Comparison of ENCODE assay signal across 19 mouse cellular contexts in genomic region chr8:124395392-124395791, GRCm38 (mm10). TPM values are rescaled to one million over a fixed set of nuclear protein-coding genes. Genes with fewer than 3 reads are reported as not detected.
DNase-seq lines count a peak whose midpoint lies in the region; ATAC-seq and TF ChIP-seq lines count a peak whose summit lies in the region.
"Had no signal": no experiment of that assay in that cellular context is flagged by ENCODE, and none has a peak within 500 bp of the region (broad histone marks: within the 10 kb centered on the region; RNA-seq: fewer than 3 reads in every experiment).

No protein-coding gene starts in this region.

- TF ChIP-seq POLR2A in lung, adult 2 months (IDR thresholded peaks at IDR 0.05; ENCODE audit: borderline replicate concordance, extremely low read depth, low read depth, low read length): no peak

- no peak overlapping the region for H3K4me2 ChIP-seq in lung, embryonic 14.5 days
- no peak overlapping the region for H3K4me2 ChIP-seq in midbrain, embryonic 11.5 days
- H3K4me2 ChIP-seq in midbrain, embryonic 16.5 days (ENCODE audit: low read length): no peak overlapping the region
- no peak overlapping the region for H3K4me2 ChIP-seq in intestine, embryonic 16.5 days (ENCODE audit: low read depth, low read length)
- no peak overlapping the region for H3K4me2 ChIP-seq in stomach, postnatal 0 days (replicated peaks; ENCODE audit: low read depth)
- no peak overlapping the region for H3K4me2 ChIP-seq in liver, embryonic 11.5 days
- H3K4me2 ChIP-seq: embryonic facial prominence, embryonic 15.5 days; heart, embryonic 12.5 days had no signal

- ATAC-seq in lung, embryonic 14.5 days (ENCODE audit: insufficient read depth): peak; percentile 35; the same call in 1 of the 2 replicates
- ATAC-seq in midbrain, embryonic 11.5 days (ENCODE audit: low FRiP score): no peak
- ATAC-seq in midbrain, embryonic 16.5 days: no peak
- no peak for ATAC-seq in intestine, embryonic 16.5 days
- no peak for ATAC-seq in stomach, postnatal 0 days (ENCODE audit: low FRiP score, low TSS enrichment)
- ATAC-seq in liver, embryonic 11.5 days (replicated peaks; ENCODE audit: low FRiP score): no peak
- ATAC-seq: forebrain, embryonic 14.5 days had no signal

- peak; percentile 58 for DNase-seq in lung, embryonic 14.5 days
- DNase-seq in lung, adult 2 months: no peak
- peak; percentile 64 for DNase-seq in midbrain, embryonic 11.5 days (ENCODE audit: low spot score, missing footprints)
- DNase-seq in stomach, postnatal 0 days (ENCODE audit: low spot score): no peak
- no peak for DNase-seq in urinary bladder, adult 18-20 months (ENCODE audit: low spot score in 2 of 2)
- no peak for DNase-seq in liver, embryonic 11.5 days (ENCODE audit: low spot score)
- DNase-seq: adrenal gland, adult 2 months; adrenal gland, postnatal 25 days; cerebellum, adult 2 months; embryo, embryonic 11 days; gastrocnemius, adult 2 months; gastrocnemius, postnatal 25 days had no signal

- H3K27me3 ChIP-seq in lung, embryonic 14.5 days (ENCODE audit: insufficient read depth, low read length): no peaks in the 10 kb centered on the region
- H3K27me3 ChIP-seq in midbrain, embryonic 11.5 days (ENCODE audit: control insufficient read depth, insufficient read depth, low read length): no peaks in the 10 kb centered on the region
- no peaks in the 10 kb centered on the region for H3K27me3 ChIP-seq in midbrain, embryonic 16.5 days (ENCODE audit: control insufficient read depth, insufficient read depth, low read depth, low read length)
- H3K27me3 ChIP-seq in intestine, embryonic 16.5 days (replicated peaks; ENCODE audit: control insufficient read depth, insufficient read depth, low read length): no peaks in the 10 kb centered on the region
- H3K27me3 ChIP-seq in stomach, postnatal 0 days (ENCODE audit: control insufficient read depth, insufficient read depth, low read length): no peaks in the 10 kb centered on the region
- H3K27me3 ChIP-seq in liver, embryonic 11.5 days (replicated peaks; ENCODE audit: control insufficient read depth, insufficient read depth, low read length): no peaks in the 10 kb centered on the region
- H3K27me3 ChIP-seq: embryonic facial prominence, embryonic 15.5 days; heart, embryonic 12.5 days had no signal

- no peak overlapping the region for H3K4me3 ChIP-seq in lung, embryonic 14.5 days (ENCODE audit: low read depth, low read length)
- H3K4me3 ChIP-seq in lung, adult 2 months (replicated peaks; ENCODE audit: extremely low read depth, low read depth, low read length): no peak overlapping the region
- H3K4me3 ChIP-seq in midbrain, embryonic 11.5 days (ENCODE audit: low read depth, low read length): no peak overlapping the region
- no peak overlapping the region for H3K4me3 ChIP-seq in midbrain, embryonic 16.5 days (ENCODE audit: low read depth, low read length)
- H3K4me3 ChIP-seq in intestine, embryonic 16.5 days (ENCODE audit: low read length): no peak overlapping the region
- no peak overlapping the region for H3K4me3 ChIP-seq in stomach, postnatal 0 days (ENCODE audit: low read depth, low read length)
- H3K4me3 ChIP-seq in liver, embryonic 11.5 days (ENCODE audit: low read depth, low read length): no peak overlapping the region
- H3K4me3 ChIP-seq: embryonic facial prominence, embryonic 15.5 days; erythroblast, embryonic 14.5 days; forebrain, embryonic 10.5 days; gastrocnemius, adult 2 months; heart, embryonic 12.5 days had no signal

- H3K4me1 ChIP-seq in lung, embryonic 14.5 days (ENCODE audit: insufficient read depth): peaks cover 9% of the 10 kb centered on the region; the same call in 1 of the 2 replicates
- no peaks in the 10 kb centered on the region for H3K4me1 ChIP-seq in lung, adult 2 months (ENCODE audit: control insufficient read depth, insufficient read depth, low read length)
- no peaks in the 10 kb centered on the region for H3K4me1 ChIP-seq in midbrain, embryonic 11.5 days (ENCODE audit: control insufficient read depth, insufficient read depth, low read length)
- H3K4me1 ChIP-seq in midbrain, embryonic 16.5 days (ENCODE audit: control insufficient read depth, insufficient read depth, low read length): peaks cover 2% of the 10 kb centered on the region; the same call in 1 of the 2 replicates
- peaks cover 25% of the 10 kb centered on the region for H3K4me1 ChIP-seq in intestine, embryonic 16.5 days (ENCODE audit: control insufficient read depth, insufficient read depth, low read length)
- no peaks in the 10 kb centered on the region for H3K4me1 ChIP-seq in stomach, postnatal 0 days (replicated peaks; ENCODE audit: control insufficient read depth, insufficient read depth)
- no peaks in the 10 kb centered on the region for H3K4me1 ChIP-seq in liver, embryonic 11.5 days (replicated peaks; ENCODE audit: control insufficient read depth, insufficient read depth, low read length)

- WGBS in lung, embryonic 14.5 days: 39% methylated on average over 7 of the region's 7 CpGs
- WGBS in lung, adult 2 months: 43% methylated on average over 7 of the region's 7 CpGs
- 85% methylated on average over 7 of the region's 7 CpGs for WGBS in midbrain, embryonic 11.5 days
- WGBS in midbrain, embryonic 16.5 days: 84% methylated on average over 7 of the region's 7 CpGs
- 47% methylated on average over 7 of the region's 7 CpGs for WGBS in intestine, embryonic 16.5 days
- WGBS in stomach, postnatal 0 days: 39% methylated on average over 7 of the region's 7 CpGs
- 75% methylated on average over 7 of the region's 7 CpGs for WGBS in liver, embryonic 11.5 days

- TF ChIP-seq EP300 in stomach, postnatal 0 days (optimal IDR thresholded peaks at IDR 0.05): no peak

- H3K9me3 ChIP-seq in lung, embryonic 14.5 days (ENCODE audit: low read depth, low read length): no peaks in the 10 kb centered on the region
- no peaks in the 10 kb centered on the region for H3K9me3 ChIP-seq in midbrain, embryonic 11.5 days (ENCODE audit: control insufficient read depth, low read length)
- no peaks in the 10 kb centered on the region for H3K9me3 ChIP-seq in midbrain, embryonic 16.5 days (replicated peaks; ENCODE audit: control insufficient read depth, low read length, poor library complexity, severe bottlenecking)
- H3K9me3 ChIP-seq in intestine, embryonic 16.5 days (ENCODE audit: control insufficient read depth, low read length): no peaks in the 10 kb centered on the region; the same call in 1 of the 2 replicates
- 0 out of 2 replicates have a peak, but pooled peaks cover 3% of the 10 kb centered on the region for H3K9me3 ChIP-seq in stomach, postnatal 0 days (ENCODE audit: control insufficient read depth, low read length)
- no peaks in the 10 kb centered on the region for H3K9me3 ChIP-seq in liver, embryonic 11.5 days (ENCODE audit: control insufficient read depth, low read length)
- H3K9me3 ChIP-seq: embryonic facial prominence, embryonic 15.5 days; forebrain, embryonic 10.5 days had no signal

- no peak for TF ChIP-seq CTCF in lung, embryonic 14.5 days (IDR thresholded peaks at IDR 0.05; ENCODE audit: low read depth)
- no peak for TF ChIP-seq CTCF in lung, adult 2 months (IDR thresholded peaks at IDR 0.05; ENCODE audit: insufficient read depth, low read length)
- TF ChIP-seq CTCF in stomach, postnatal 0 days (IDR thresholded peaks at IDR 0.05; ENCODE audit: low read depth): no peak

- H3K36me3 ChIP-seq in lung, embryonic 14.5 days (ENCODE audit: insufficient read depth): no peaks in the 10 kb centered on the region
- H3K36me3 ChIP-seq in midbrain, embryonic 11.5 days (ENCODE audit: control insufficient read depth, insufficient read depth, low read length): no peaks in the 10 kb centered on the region
- no peaks in the 10 kb centered on the region for H3K36me3 ChIP-seq in midbrain, embryonic 16.5 days (ENCODE audit: control insufficient read depth, insufficient read depth, low read length)
- H3K36me3 ChIP-seq in intestine, embryonic 16.5 days (ENCODE audit: control insufficient read depth, insufficient read depth, low read length): no peaks in the 10 kb centered on the region
- H3K36me3 ChIP-seq in stomach, postnatal 0 days (ENCODE audit: control insufficient read depth, insufficient read depth, low read length): no peaks in the 10 kb centered on the region
- H3K36me3 ChIP-seq in liver, embryonic 11.5 days (ENCODE audit: control insufficient read depth, insufficient read depth, low read length): no peaks in the 10 kb centered on the region
- H3K36me3 ChIP-seq: embryonic facial prominence, embryonic 15.5 days; forebrain, embryonic 10.5 days; heart, embryonic 12.5 days had no signal

- peak overlapping the region; percentile 33; the same call in 1 of the 2 replicates for H3K27ac ChIP-seq in lung, embryonic 14.5 days (ENCODE audit: low read depth)
- no peak overlapping the region for H3K27ac ChIP-seq in midbrain, embryonic 11.5 days (ENCODE audit: low read depth, low read length)
- no peak overlapping the region for H3K27ac ChIP-seq in midbrain, embryonic 16.5 days (ENCODE audit: low read length)
- peak overlapping the region; percentile 84; the same call in 1 of the 2 replicates for H3K27ac ChIP-seq in intestine, embryonic 16.5 days (ENCODE audit: low read length)
- peak overlapping the region; percentile 63 for H3K27ac ChIP-seq in stomach, postnatal 0 days (replicated peaks)
- no peak overlapping the region for H3K27ac ChIP-seq in liver, embryonic 11.5 days (ENCODE audit: low read depth, low read length)
- H3K27ac ChIP-seq: embryonic facial prominence, embryonic 15.5 days; forebrain, embryonic 10.5 days; gastrocnemius, adult 2 months had no signal

- no peak overlapping the region for H3K9ac ChIP-seq in lung, embryonic 14.5 days
- H3K9ac ChIP-seq in midbrain, embryonic 11.5 days (ENCODE audit: low read length): no peak overlapping the region
- H3K9ac ChIP-seq in midbrain, embryonic 16.5 days (ENCODE audit: low read depth, low read length): no peak overlapping the region
- H3K9ac ChIP-seq in intestine, embryonic 16.5 days (ENCODE audit: low read depth, low read length): no peak overlapping the region
- H3K9ac ChIP-seq in stomach, postnatal 0 days (ENCODE audit: low read length): no peak overlapping the region
- H3K9ac ChIP-seq in liver, embryonic 11.5 days (ENCODE audit: low read depth, low read length): no peak overlapping the region
- H3K9ac ChIP-seq: embryonic facial prominence, embryonic 15.5 days; heart, embryonic 12.5 days had no signal

RNA-seq across cellular contexts. Expression of gene Pgbd5, which starts 44.1 kb away (rescaled TPM):
- polyA plus RNA-seq in lung, embryonic 14.5 days (2014; fragmentation: Nextera tagmentation; extraction: Ambion mirVana): 2.2 and 2.5 TPM in 2 replicates
- 0.46 and 0.48 TPM in 2 replicates for polyA plus RNA-seq in lung, adult 2 months (2012; rRNA removed)
- polyA plus RNA-seq in midbrain, embryonic 11.5 days (2014; fragmentation: Nextera tagmentation; extraction: Ambion mirVana): 3.8 and 4.5 TPM in 2 replicates
- polyA plus RNA-seq in midbrain, embryonic 16.5 days (2015; fragmentation: Nextera tagmentation; extraction: Ambion mirVana): 12.2 and 13.7 TPM in 2 replicates
- polyA plus RNA-seq in intestine, embryonic 16.5 days (2015; fragmentation: Nextera tagmentation; extraction: Ambion mirVana): 1.5 and 1.7 TPM in 2 replicates
- 1.9 and 2.0 TPM in 2 replicates for polyA plus RNA-seq in stomach, postnatal 0 days (2015; fragmentation: Nextera tagmentation; extraction: Ambion mirVana)
- polyA plus RNA-seq in liver, embryonic 11.5 days (2014; fragmentation: Nextera tagmentation; extraction: Ambion mirVana): 0.27 and 0.55 TPM in 2 replicates
- polyA plus RNA-seq: erythroblast, embryonic 14.5 days had no signal

Comparison
In these comparisons a context has a peak if more than half of its experiments do, and no peak if none do; other contexts are left out.
1. DNase-seq: peak in lung, embryonic 14.5 days (single experiment) and midbrain, embryonic 11.5 days (single experiment); none in lung, adult 2 months (single experiment), stomach, postnatal 0 days (single experiment), urinary bladder, adult 18-20 months (0 of 2) and liver, embryonic 11.5 days (single experiment).
2. H3K27ac ChIP-seq: peak in lung, embryonic 14.5 days (single experiment), intestine, embryonic 16.5 days (single experiment) and stomach, postnatal 0 days (single experiment); none in midbrain, embryonic 11.5 days (single experiment), midbrain, embryonic 16.5 days (single experiment) and liver, embryonic 11.5 days (single experiment).